Mouse (Mus musculus) right cerebral cortex, postnatal 4 days (tissue): ENCODE measurements around the gene Dolpp1.

ENCODE experiments used
- DNase-seq: peaks from one replicate; pipeline ENCODE4 v3.0.0-alpha.2; 2022

Dolpp1 gene

GRCm38 (mm10) chr2:30379307-30379706 lies 12.7 kb upstream of the Dolpp1 start:
- no peak for DNase-seq

DNA sequence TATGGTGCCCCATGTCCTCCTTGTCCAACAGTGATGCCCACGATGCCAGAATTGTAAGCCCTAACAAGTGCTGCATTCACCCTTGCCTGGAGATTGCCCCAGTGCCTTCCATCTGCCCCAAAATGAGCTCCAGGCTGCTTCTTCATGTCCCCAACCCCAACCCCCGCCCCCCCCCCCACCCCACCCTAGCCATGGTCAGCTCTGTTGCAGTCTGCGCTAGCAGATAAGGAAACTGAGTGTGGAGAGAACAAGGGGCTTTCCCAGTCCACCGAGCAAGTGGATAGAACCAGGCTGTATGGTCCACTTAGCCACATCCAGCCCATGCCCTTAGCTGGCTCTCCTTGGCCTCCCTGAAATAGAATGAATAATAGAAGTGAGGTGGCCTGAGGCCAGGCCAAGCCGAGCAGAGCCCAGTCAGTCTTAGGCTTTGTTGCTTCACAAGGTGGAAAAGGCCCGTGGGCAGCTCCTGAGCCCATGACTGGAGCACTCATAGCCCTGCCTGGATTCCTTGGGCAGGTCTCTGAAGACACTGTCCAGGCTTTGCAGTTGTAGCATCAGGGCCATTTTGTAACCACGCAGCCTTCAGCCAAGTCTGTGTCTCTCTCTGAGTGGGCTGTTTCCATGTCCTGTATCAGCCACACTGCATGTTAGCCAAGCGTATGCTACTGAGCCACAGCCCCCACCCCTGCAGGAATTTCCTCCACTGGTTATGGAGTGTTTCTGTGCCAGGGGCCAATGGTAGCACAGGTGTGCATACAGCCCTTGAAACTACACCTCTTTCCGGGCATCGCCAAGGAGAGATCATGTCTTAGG lies 11.3 kb upstream of the Dolpp1 start:
- no peak for DNase-seq

DNA sequence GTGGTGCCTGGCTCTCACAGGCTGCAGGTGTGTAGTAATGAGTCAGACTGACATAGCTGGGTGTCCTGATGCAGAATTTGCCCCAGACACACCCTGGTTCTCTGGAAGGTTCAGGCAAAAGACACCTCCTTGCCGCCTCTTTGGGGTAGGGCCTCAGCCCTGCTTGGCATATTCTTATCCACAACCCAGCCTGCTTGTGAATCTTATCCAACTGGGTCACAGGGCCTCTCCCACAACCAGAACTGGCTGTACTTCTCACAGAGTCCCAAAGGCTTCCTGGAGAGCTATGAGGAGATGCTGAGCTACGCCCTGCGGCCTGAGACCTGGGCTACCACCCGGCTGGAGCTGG lies 10.7 kb upstream of the Dolpp1 start:
- no peak for DNase-seq

DNA sequence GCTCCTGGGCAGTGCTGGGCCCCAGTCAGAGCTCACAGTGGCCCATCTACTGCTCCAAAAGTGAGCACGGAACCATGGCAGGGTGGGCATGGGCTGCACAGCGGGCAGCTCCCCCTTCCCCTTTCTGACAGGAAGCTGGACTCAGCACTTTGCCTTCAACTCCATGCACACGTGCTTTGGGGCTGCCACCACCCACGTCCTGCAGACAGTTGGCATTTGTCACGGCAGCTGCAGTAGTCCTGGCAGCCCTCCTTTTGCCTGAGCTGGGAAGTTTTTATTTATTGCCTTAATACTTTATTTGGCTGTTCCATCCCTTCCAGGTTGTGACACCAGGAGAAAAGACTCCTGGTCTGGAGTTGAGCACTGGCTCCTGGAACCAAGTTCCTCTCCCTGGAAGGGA lies 7.2 kb upstream of the Dolpp1 start:
- DNase-seq = no peak

DNA sequence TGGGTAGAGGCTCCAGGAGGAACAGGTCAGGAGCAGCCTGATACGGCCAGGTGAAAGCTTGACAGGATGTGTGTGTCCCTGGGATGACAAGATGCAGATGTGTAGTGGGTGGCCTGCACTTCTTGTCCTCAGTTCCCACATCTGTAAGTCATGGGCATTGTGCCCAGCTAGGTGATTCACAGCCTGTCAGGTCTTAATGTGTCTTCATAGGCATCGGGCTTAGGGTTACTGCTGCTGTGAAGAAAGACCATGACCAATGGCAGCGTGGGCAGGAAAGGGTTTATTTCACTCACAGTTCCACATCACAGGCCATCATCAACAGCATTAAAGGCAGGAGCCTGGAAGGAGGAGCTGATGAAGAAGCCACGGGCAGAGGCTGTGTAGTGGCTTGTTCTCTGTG lies 6.5 kb upstream of the Dolpp1 start:
- no peak for DNase-seq

- DNase-seq = no peak
These were observed 5.1 kb upstream of the Dolpp1 start for GRCm38 (mm10) chr2:30386913-30387312.

GRCm38 (mm10) chr2:30389000-30389399 lies 3.1 kb upstream of the Dolpp1 start:
- DNase-seq = no peak

DNA sequence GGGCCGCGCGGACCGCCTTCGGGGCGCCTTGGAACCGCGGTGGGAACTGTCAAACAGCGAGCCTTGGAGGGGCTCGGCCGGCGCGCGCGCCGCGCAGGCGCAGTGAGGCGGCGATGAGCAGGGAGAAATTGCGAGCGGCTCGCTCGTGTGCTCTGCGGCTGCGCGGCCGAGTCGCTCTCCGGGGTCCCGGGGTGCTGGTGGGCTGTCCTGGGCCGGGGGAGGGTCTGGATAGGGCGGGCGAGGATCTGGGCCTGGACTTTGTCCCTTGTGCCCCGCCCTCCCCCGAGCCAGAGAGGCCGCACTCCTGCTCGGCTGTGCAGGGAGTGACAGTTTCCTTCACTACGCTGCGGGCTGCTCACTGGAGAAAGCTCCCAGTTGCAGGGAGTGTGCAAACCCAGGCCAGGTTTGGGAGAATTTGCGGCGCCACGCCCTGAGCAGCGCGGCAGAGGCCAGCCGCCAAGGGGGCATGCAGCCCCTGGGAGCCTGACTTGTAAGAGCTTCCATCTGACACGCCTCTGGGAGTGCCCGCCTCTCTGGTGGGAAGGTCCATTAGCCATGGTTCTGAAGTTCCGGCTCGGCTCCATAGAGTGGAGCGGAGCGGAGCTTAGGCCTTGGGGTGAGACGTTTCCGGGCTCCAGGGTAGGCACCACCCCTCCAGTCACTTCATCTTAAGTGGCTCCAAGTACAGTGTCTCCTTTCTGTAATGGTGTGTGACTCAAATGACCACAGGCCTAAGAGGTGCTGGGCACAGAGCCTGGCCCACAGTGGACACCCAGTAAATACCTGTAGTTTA lies 719 bp downstream of the Dolpp1 start:
- peak; percentile 88 for DNase-seq

GRCm38 (mm10) chr2:30393370-30393656 lies 1.3 kb downstream of the Dolpp1 start:
- no peak for DNase-seq

DNA sequence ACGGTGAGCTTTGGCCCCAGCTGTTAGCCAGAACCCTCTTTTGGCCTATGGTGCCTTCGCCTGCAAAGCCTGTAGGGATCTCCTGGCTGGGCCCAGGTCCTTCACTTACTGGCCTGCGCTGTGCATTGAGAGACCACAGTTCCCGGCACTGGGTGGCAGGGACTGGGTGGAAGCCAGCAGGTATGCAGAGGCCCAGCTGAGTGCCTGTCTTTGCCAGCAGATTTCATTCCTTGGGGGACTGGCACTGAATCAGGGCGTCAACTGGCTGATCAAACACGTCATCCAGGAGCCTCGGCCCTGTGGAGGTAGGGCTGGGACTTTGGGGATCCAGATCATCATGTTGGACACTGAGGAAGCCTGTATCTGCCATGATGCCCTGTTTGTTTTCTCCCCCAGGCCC lies 3.7 kb downstream of the Dolpp1 start:
- DNase-seq = no peak

DNA sequence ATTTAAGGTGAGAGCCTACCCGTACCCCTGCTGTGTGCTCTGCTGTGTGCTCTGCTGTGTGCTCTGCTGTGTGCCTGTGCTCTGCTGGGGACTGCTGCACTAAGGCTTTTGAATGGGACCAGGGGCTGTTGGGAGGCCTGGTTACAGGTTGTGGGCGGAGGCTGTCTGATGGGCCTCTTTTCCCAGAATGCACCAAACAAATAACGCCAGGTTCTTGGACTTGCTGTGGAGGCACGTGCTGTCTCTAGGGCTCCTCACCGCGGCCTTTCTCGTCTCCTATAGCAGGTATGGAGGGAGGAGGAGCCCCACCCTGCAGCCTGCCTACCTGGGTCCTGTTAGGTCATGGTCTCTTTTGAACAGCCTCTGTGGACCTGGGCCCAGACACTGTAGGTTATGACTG lies 4.2 kb downstream of the Dolpp1 start:
- no peak for DNase-seq

DNA sequence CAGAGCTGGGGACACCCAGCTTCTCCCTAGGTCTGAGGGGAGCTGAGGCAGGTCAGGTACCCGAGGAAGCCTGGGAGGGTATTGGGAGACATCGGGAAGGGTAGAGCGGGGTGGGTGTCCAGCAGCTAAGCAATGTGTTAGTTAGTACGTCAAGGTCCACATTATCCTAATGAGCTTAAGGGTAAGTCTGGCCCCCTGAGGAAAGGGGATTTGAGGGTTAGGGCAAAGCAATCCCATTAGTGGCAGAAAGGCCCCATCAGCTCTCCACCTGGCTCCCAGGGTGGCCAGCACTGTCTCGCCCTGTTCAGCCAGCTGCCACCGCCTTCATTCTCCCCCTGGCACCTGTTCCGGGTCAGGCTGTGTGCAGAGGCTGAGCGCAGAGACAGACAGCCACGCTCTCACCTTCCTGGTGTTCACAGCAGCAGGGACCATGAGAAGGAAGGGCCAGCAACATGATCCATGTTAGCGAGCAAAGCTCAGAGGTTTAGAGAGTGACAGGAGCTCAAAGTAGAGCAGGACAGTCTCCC lies 6.0 kb downstream of the Dolpp1 start:
- no peak for DNase-seq

- no peak for DNase-seq
These were observed 7.4 kb downstream of the Dolpp1 start for GRCm38 (mm10) chr2:30399191-30400171.

DNA sequence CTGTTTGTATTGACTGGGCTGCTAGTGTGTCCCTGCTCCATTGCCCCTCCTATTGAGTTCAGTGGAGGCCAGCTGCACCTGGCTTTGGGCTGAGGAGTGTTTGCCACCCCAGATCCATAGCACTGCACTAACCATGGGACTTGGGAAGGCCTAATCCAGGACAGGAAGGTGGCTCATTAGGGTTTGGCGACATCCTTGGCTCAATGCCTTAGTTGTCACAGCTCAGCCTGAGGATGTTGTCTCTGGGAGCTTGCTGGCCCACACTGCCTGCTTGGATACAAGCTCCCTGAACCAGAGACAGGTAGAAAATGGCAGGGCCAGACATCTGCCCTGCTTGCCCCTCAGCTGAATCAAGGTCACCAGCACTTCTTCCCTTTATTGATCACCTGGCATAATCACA lies 9.5 kb downstream of the Dolpp1 start:
- no peak for DNase-seq

GRCm38 (mm10) chr2:30402351-30402826 lies 10.3 kb downstream of the Dolpp1 start:
- no peak for DNase-seq

- no peak for DNase-seq
These were observed 10.8 kb downstream of the Dolpp1 start for GRCm38 (mm10) chr2:30402843-30403242.

GRCm38 (mm10) chr2:30403870-30404269 lies 11.8 kb downstream of the Dolpp1 start:
- DNase-seq = no peak

DNA sequence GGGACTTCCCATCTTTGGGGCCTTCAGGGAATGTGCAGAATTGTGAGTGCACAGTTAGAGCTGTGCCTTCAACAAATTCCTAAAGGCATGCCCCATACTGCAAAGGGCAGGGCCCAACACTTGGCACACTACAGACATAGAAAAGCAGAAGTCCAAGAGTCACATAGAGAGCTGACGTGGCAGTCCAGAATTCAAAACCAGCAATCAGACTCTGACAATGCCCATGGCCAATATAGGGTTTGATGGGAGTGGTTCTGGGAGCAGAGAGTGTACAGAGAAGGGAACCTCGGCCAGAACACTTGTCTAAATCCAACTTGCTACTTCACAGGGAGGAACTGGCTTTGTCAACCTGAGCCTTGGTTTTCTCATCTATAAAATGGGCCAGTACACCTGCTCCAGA lies 15.2 kb downstream of the Dolpp1 start:
- DNase-seq = no peak

GRCm38 (mm10) chr2:30407778-30408177 lies 15.7 kb downstream of the Dolpp1 start:
- DNase-seq = no peak

DNA sequence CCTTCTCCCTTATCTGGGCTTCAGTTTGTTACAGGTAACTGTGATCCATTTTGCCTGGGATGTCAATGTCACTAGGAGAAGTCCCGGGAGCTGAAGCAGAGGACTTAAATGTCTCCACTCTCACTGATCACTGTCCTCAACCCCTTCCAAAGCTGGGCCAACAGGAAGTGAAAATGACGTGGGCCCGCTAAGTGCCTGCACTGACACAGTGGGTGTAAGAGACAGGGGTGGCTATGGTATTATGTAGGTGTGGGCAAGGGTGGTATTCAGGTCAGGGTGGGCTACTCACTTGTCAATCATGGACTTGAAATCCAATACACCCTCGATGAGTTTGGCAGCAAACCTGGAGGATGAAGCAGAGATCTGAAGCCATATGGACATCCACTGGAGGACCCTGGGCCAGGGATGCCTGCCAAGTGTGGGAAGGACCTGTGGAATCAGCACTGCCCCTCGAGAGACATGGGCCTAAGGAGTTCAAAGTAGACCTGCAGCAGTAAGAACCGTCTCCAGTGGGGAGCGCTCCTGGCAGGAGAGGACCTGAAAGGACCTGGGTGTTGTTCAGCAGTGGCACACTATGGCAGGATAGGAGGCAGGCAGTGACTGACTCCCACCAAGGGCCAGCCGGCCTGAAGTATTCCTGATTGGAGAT lies 16.5 kb downstream of the Dolpp1 start:
- DNase-seq = no peak

GRCm38 (mm10) chr2:30409454-30410176 lies 17.6 kb downstream of the Dolpp1 start:
- DNase-seq = no peak
